Mouse (Mus musculus): ENCODE results near the gene Prep.

- TF ChIP-seq CTCF (IDR thresholded peaks at IDR 0.05; ENCODE audit: extremely low read depth, insufficient read depth, insufficient read length, insufficient replicate concordance) = no peak
- no peak for TF ChIP-seq POLR2A (IDR thresholded peaks at IDR 0.05; ENCODE audit: low read depth, low read length)
These were observed 478 bp downstream of the Prep start for GRCm38 (mm10) chr10:45067436-45067925.

Data from spleen, adult 2 months (tissue).